Mouse (Mus musculus): ENCODE measurements around the gene Atf6. TPM values are rescaled to one million over a fixed set of nuclear protein-coding genes. Genes with fewer than 3 reads are reported as not detected.

Gene Atf6
- total and polyA plus RNA-seq, 3 experiments, result 11.7 to 16.4 TPM; not detected in 1

DNA sequence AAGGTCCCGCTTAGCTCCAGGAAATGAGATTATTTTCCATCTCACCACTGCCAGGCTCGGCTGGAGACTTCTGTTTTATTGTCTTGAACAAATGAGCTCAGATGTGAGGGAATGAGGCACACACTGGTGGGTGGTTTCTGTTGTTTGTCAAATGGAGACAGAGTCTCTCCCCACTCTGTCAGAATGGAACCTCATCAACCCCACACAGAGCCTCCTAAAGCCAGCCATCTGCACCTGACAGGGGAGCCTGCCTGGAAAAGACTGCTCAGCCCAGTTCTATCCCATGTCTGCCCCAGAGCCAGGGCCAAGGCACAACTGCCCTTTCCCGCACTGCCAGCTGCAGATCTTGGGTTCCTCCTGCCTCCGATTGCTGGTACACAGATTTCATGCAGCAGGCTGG is 188.7 kb downstream of the Atf6 start:
- Histone ChIP-seq H3K9me3 (replicated peaks; ENCODE audit: insufficient read depth, low read length) (no peaks in the 10 kb centered on the region), H3K9ac (ENCODE audit: control insufficient read depth, low read depth, low read length, poor library complexity, severe bottlenecking) (no peak overlapping the region), H3K27ac (ENCODE audit: control insufficient read depth, low read depth, low read length) (no peak overlapping the region), H3K27me3 (ENCODE audit: control insufficient read depth in 1 of 2, insufficient read depth in 2 of 2, low read length in 2 of 2) (peaks cover 0 to 3% of the 10 kb centered on the region in 2 experiments; a peak in 1 of 4 replicates), H3K36me3 (ENCODE audit: control insufficient read depth in 1 of 2, insufficient read depth in 2 of 2, low read length in 2 of 2) (no peaks in the 10 kb centered on the region), H3K4me1 (ENCODE audit: control insufficient read depth in 1 of 2, insufficient read depth in 2 of 2, low read length in 2 of 2) (no peaks in the 10 kb centered on the region), H3K79me2 (ENCODE audit: control insufficient read depth, insufficient read depth, low read length, poor library complexity) (no peaks in the 10 kb centered on the region), H3K4me3 (ENCODE audit: control insufficient read depth in 1 of 2, insufficient read depth in 1 of 2, low read depth in 2 of 2, low read length in 2 of 2) (no peak overlapping the region)
- DNase-seq (ENCODE audit: low read depth, low spot score), result no peak
- TF ChIP-seq GABPA (IDR thresholded peaks at IDR 0.05; ENCODE audit: low read depth, low read length), result no peak
- TF ChIP-seq MYC (IDR thresholded peaks at IDR 0.05; ENCODE audit: low read depth, low read length), result no peak

DNA sequence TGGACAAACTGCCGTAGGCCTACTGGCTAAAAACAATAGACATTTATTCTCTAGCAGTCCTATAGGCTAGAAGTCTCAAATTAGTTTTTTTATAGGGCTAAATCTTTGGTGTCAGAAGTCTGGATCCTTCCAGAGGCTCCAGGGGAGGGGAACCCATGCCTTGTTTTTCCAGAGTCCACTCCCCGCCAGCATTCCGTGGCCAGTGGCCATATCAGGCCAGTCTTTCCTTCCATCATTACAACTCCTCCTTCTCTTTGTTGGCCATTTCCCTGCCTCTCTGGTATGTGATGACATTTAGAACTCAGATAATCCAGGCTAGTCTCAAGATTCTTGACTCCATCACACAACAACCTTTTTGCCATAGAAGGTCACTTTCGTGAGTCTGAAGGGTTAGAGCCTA is 189.9 kb downstream of the Atf6 start:
- Histone ChIP-seq H3K4me1 (ENCODE audit: control insufficient read depth in 1 of 2, insufficient read depth in 2 of 2, low read length in 2 of 2) (no peaks in the 10 kb centered on the region), H3K79me2 (ENCODE audit: control insufficient read depth, insufficient read depth, low read length, poor library complexity) (no peaks in the 10 kb centered on the region), H3K27ac (ENCODE audit: control insufficient read depth, low read depth, low read length) (no peak overlapping the region), H3K4me3 (ENCODE audit: control insufficient read depth in 1 of 2, insufficient read depth in 1 of 2, low read depth in 2 of 2, low read length in 2 of 2) (no peak overlapping the region), H3K27me3 (ENCODE audit: control insufficient read depth in 1 of 2, insufficient read depth in 2 of 2, low read length in 2 of 2) (peaks cover 0 to 1% of the 10 kb centered on the region in 2 experiments; a peak in 1 of 4 replicates), H3K9me3 (replicated peaks; ENCODE audit: insufficient read depth, low read length) (no peaks in the 10 kb centered on the region), H3K9ac (ENCODE audit: control insufficient read depth, low read depth, low read length, poor library complexity, severe bottlenecking) (no peak overlapping the region), H3K36me3 (ENCODE audit: control insufficient read depth in 1 of 2, insufficient read depth in 2 of 2, low read length in 2 of 2) (no peaks in the 10 kb centered on the region)
- TF ChIP-seq JUND (IDR thresholded peaks at IDR 0.05; ENCODE audit: low read depth, low read length), result no peak
- no peak for TF ChIP-seq POLR2AphosphoS5 (IDR thresholded peaks at IDR 0.05; ENCODE audit: borderline replicate concordance, low read depth, low read length)
- TF ChIP-seq NELFE (IDR thresholded peaks at IDR 0.05; ENCODE audit: low read depth, low read length), result no peak
- no peak for TF ChIP-seq MAX (IDR thresholded peaks at IDR 0.05; ENCODE audit: low read length)
- no peak for TF ChIP-seq ELF1 (IDR thresholded peaks at IDR 0.05; ENCODE audit: low read depth, low read length)
- TF ChIP-seq POLR2AphosphoS2 (IDR thresholded peaks at IDR 0.05; ENCODE audit: low read length), result no peak
- no peak for TF ChIP-seq MXI1 (IDR thresholded peaks at IDR 0.05; ENCODE audit: low read depth, low read length)
- TF ChIP-seq CHD2 (IDR thresholded peaks at IDR 0.05; ENCODE audit: low read length), result no peak
- DNase-seq (ENCODE audit: low read depth, low spot score), result no peak

DNA sequence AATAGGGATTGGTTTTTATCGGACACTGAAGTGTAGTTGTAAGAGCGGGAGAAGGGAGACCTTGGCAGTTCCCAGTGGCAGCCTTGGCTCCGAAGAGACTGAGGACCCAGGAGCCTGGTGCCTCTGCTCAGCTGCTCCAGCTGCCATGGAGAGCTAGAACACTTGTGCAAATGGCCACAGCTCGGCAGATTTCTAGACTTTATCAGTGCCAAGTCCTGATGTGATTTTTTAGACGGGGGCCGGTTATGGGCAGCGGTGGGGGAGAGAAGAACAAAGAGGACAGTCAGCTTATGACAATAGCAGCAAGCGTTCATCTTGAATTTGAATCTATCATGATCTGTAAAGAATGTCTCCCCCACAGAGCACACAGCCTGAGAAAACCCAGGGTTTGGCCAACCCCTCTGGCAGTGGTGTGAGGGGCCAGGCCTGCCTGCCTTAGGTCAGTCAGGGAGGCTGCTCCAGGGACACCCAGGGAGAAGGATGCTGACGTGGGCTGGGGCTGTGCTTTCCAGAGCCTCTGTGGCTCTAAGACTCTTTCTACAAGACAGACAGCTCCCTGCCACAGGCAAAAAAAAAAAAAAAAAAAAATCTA is 193.3 kb downstream of the Atf6 start:
- no peaks in the 10 kb centered on the region for H3K36me3 ChIP-seq (ENCODE audit: control insufficient read depth in 1 of 2, insufficient read depth in 2 of 2, low read length in 2 of 2)
- no peaks in the 10 kb centered on the region for H3K9me3 ChIP-seq (replicated peaks; ENCODE audit: insufficient read depth, low read length)
- H3K4me3 ChIP-seq (ENCODE audit: control insufficient read depth in 1 of 2, insufficient read depth in 1 of 2, low read depth in 2 of 2, low read length in 2 of 2), result no peak overlapping the region
- H3K4me1 ChIP-seq (ENCODE audit: control insufficient read depth in 1 of 2, insufficient read depth in 2 of 2, low read length in 2 of 2), result no peaks in the 10 kb centered on the region
- DNase-seq (ENCODE audit: low read depth, low spot score), result no peak
- peaks cover 0 to 3% of the 10 kb centered on the region in 2 experiments; a peak in 1 of 4 replicates for H3K27me3 ChIP-seq (ENCODE audit: control insufficient read depth in 1 of 2, insufficient read depth in 2 of 2, low read length in 2 of 2)
- no peak overlapping the region for H3K27ac ChIP-seq (ENCODE audit: control insufficient read depth, low read depth, low read length)
- H3K9ac ChIP-seq (ENCODE audit: control insufficient read depth, low read depth, low read length, poor library complexity, severe bottlenecking), result no peak overlapping the region
- TF ChIP-seq MAX (IDR thresholded peaks at IDR 0.05; ENCODE audit: low read length) (no peak), ELF1 (IDR thresholded peaks at IDR 0.05; ENCODE audit: low read depth, low read length) (no peak), MEF2A (IDR thresholded peaks at IDR 0.05; ENCODE audit: extremely low read depth, insufficient replicate concordance, low read depth, low read length, poor library complexity, severe bottlenecking) (no peak), ETS1 (IDR thresholded peaks at IDR 0.05; ENCODE audit: low read depth, low read length) (no peak)
- no peaks in the 10 kb centered on the region for H3K79me2 ChIP-seq (ENCODE audit: control insufficient read depth, insufficient read depth, low read length, poor library complexity)

All from MEL (cell line).